Mouse (Mus musculus) heart, postnatal 36 days (tissue): ENCODE measurements around the gene Rgs7. TPM values are rescaled to one million over a fixed set of nuclear protein-coding genes. Genes with fewer than 3 reads are reported as not detected.

Experiments used
- DNase-seq, 2 experiments: peaks; one replicate each; pipeline ENCODE4 v3.0.0; 2021 to 2022
- intact Hi-C: fragments of 180-260 bp; cut with DNase I; formaldehyde crosslinking; loops from one replicate; pipeline ENCODE4 v1.15.1; 2025
- total RNA-seq, 2 experiments: library from RNA; stranded (reverse); gene quantifications; 2 replicates each; pipeline ENCODE4 v1.2.3; 2021

The Rgs7 gene
- 1 to 10 TPM; 1.4 to 1.7 TPM for total RNA-seq

- DNase-seq, result peak; percentile 47 to 50
- intact Hi-C loops, result no loop called here
Measured at GRCm38 (mm10) chr1:175491861-175492682, at the start of gene Rgs7. Gene Rgs7 (minus strand): TSS chr1:175492500.

- intact Hi-C loops, result no loop called here
- no peak for DNase-seq
Measured at GRCm38 (mm10) chr1:175540700-175541099, 48.4 kb upstream of the Rgs7 start.

GRCm38 (mm10) chr1:175537321-175537720 is 45.0 kb upstream of the Rgs7 start:
- no peak for DNase-seq
- intact Hi-C loops, result no loop called here

GRCm38 (mm10) chr1:175529858-175530257 is 37.6 kb upstream of the Rgs7 start:
- intact Hi-C loops, result no loop called here
- DNase-seq, result no peak

- intact Hi-C loops, result no loop called here
Measured at GRCm38 (mm10) chr1:175524626-175525294, 32.5 kb upstream of the Rgs7 start.

GRCm38 (mm10) chr1:175523572-175523971 is 31.3 kb upstream of the Rgs7 start:
- DNase-seq, result no peak
- intact Hi-C loops, result no loop called here

More at GRCm38 (mm10) chr1:175524626-175525294, 32.5 kb upstream of the Rgs7 start:
- no peak for DNase-seq

GRCm38 (mm10) chr1:175514543-175514942 is 22.2 kb upstream of the Rgs7 start:
- no peak for DNase-seq
- intact Hi-C loops, result no loop called here

- no peak for DNase-seq
- intact Hi-C loops, result no loop called here
Measured at GRCm38 (mm10) chr1:175512173-175512572, 19.9 kb upstream of the Rgs7 start.

- DNase-seq, result no peak
- intact Hi-C loops, result no loop called here
Measured at GRCm38 (mm10) chr1:175509989-175510388, 17.7 kb upstream of the Rgs7 start.

- intact Hi-C loops, result no loop called here
- DNase-seq, result no peak
Measured at GRCm38 (mm10) chr1:175492683-175493043, 363 bp upstream of the Rgs7 start.

GRCm38 (mm10) chr1:175491511-175491860 is 814 bp downstream of the Rgs7 start:
- DNase-seq, result no peak
- intact Hi-C loops, result no loop called here

- intact Hi-C loops, result no loop called here
Measured at GRCm38 (mm10) chr1:175485109-175485508, 7.2 kb downstream of the Rgs7 start.

GRCm38 (mm10) chr1:175473060-175473459 is 19.2 kb downstream of the Rgs7 start:
- no peak for DNase-seq

More at GRCm38 (mm10) chr1:175485109-175485508, 7.2 kb downstream of the Rgs7 start:
- DNase-seq, result no peak

GRCm38 (mm10) chr1:175469087-175469788 is 23.1 kb downstream of the Rgs7 start:
- intact Hi-C loops, result no loop called here
- DNase-seq, result no peak

More at GRCm38 (mm10) chr1:175473060-175473459, 19.2 kb downstream of the Rgs7 start:
- intact Hi-C loops, result no loop called here

GRCm38 (mm10) chr1:175464566-175464965 is 27.7 kb downstream of the Rgs7 start:
- no peak for DNase-seq
- intact Hi-C loops, result no loop called here

GRCm38 (mm10) chr1:175462351-175462750 is 29.9 kb downstream of the Rgs7 start:
- intact Hi-C loops, result no loop called here
- no peak for DNase-seq

GRCm38 (mm10) chr1:175454041-175454636 is 38.2 kb downstream of the Rgs7 start:
- no peak for DNase-seq
- intact Hi-C loops, result no loop called here

GRCm38 (mm10) chr1:175448017-175448416 is 44.3 kb downstream of the Rgs7 start:
- no peak for DNase-seq
- intact Hi-C loops, result no loop called here

GRCm38 (mm10) chr1:175442939-175443338 is 49.4 kb downstream of the Rgs7 start:
- intact Hi-C loops, result no loop called here
- no peak for DNase-seq

- intact Hi-C loops, result no loop called here
- no peak for DNase-seq
Measured at GRCm38 (mm10) chr1:175442025-175442424, 50.3 kb downstream of the Rgs7 start.

GRCm38 (mm10) chr1:175433622-175434204 is 58.6 kb downstream of the Rgs7 start:
- DNase-seq, result no peak
- intact Hi-C loops, result no loop called here
